Mouse (Mus musculus) ZHBTc4 (cell line): ENCODE measurements at regions not wholly inside any gene's neighbourhood (a gene's known extent, or its start where the extent isn't known, plus 50 kb on each side); places are given as distances from the start of the nearest gene placed in this dataset.

Source experiments
- DNase-seq: peaks from one replicate; pipeline ENCODE4 v3.0.0-alpha.2; 2011; ENCODE audit warnings: low read depth, low spot score

GRCm38 (mm10) chr3:113105979-113106378 lies 152.7 kb downstream of the Amy2a5 start:
- no peak for DNase-seq

- peak; percentile 51 for DNase-seq
These were observed 167.8 kb downstream of the Amy2a5 start for GRCm38 (mm10) chr3:113090850-113091249.

- peak; percentile 44 for DNase-seq
These were observed 177.9 kb downstream of the Amy2a5 start for GRCm38 (mm10) chr3:113080704-113081103.
